Comparison of ENCODE assay signal across 18 mouse cellular contexts in the genomic region with DNA sequence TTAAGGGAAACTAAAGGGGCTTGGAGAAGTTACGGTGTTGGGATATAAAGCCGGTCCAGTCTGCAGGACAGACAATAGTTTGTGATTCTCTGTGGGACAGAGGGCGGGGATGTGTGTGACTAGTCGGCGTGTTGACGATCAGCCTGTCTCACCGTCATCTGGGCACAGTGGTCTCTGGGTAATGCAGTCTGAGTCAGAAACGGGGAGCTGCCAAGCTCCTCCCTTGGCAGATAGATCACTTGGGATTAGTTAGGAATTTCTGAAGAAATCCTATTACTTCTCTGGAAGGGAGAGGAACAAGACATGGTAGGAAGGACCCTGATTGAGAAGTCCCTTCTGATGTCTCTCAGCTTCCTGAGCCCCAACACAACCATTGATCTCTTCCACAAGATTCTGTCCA. TPM values are rescaled to one million over a fixed set of nuclear protein-coding genes. Genes with fewer than 3 reads are reported as not detected.
"Had no signal": no experiment of that assay in that cellular context is flagged by ENCODE, and none has a peak within 500 bp of the region (broad histone marks: within the 10 kb centered on the region; RNA-seq: fewer than 3 reads in every experiment).

No protein-coding gene starts in this region.

- H3K9ac ChIP-seq: limb, embryonic 13.5 days; liver, embryonic 12.5 days; liver, embryonic 15.5 days; lung, embryonic 15.5 days; midbrain, embryonic 12.5 days had no signal

- DNase-seq: kidney, adult 18-20 months; kidney, adult 9 months; kidney, postnatal 14 days; kidney, postnatal 4 days; liver; lung, adult 18-20 months; lung, postnatal 14 days; lung, postnatal 4 days; thymus, adult 2 months; thymus, postnatal 14 days had no signal

- H3K27ac ChIP-seq: limb, embryonic 10.5 days; limb, embryonic 13.5 days; liver, embryonic 12.5 days; liver, embryonic 15.5 days; lung, embryonic 15.5 days; midbrain, embryonic 12.5 days; stomach, postnatal 0 days had no signal

- H3K36me3 ChIP-seq: limb, embryonic 10.5 days; limb, embryonic 13.5 days; liver, embryonic 12.5 days; liver, embryonic 15.5 days; lung, embryonic 15.5 days; midbrain, embryonic 12.5 days had no signal

- H3K4me3 ChIP-seq: limb, embryonic 10.5 days; limb, embryonic 13.5 days; liver, embryonic 12.5 days; liver, embryonic 15.5 days; lung, embryonic 15.5 days; midbrain, embryonic 12.5 days had no signal

RNA-seq across cellular contexts. Expression of a gene that starts 4.9 kb away (rescaled TPM):
- total RNA-seq: megakaryocyte-erythroid progenitor cell, adult 5-6 weeks had no signal
